Mouse (Mus musculus): Measurements from ENCODE around the gene Lifr. TPM values are rescaled to one million over a fixed set of nuclear protein-coding genes. Genes with fewer than 3 reads are reported as not detected.

Lifr gene
- total and polyA plus RNA-seq, 2 experiments from 2014 or later = 12.2 to 28.0 TPM

GRCm38 (mm10) chr15:7222809-7223208 lies 132.4 kb downstream of the Lifr start:
- DNase-seq (ENCODE audit: low spot score) (no peak), ATAC-seq (ENCODE audit: low FRiP score) (no peak)
- no peak overlapping the region for H3K4me2 ChIP-seq (ENCODE audit: low read depth, low read length, poor library complexity, severe bottlenecking)
- H3K9me3 ChIP-seq (ENCODE audit: low read length) = no peaks in the 10 kb centered on the region
- H3K27ac ChIP-seq (ENCODE audit: low read depth, low read length) = no peak overlapping the region
- H3K36me3 ChIP-seq (ENCODE audit: insufficient read depth, low read length) = no peaks in the 10 kb centered on the region; the same call in 1 of the 2 replicates
- H3K4me1 ChIP-seq (ENCODE audit: insufficient read depth, low read length) = no peaks in the 10 kb centered on the region
- H3K4me3 ChIP-seq (ENCODE audit: low read depth, low read length) = no peak overlapping the region
- no peak overlapping the region for H3K9ac ChIP-seq (replicated peaks; ENCODE audit: low read length, poor library complexity, severe bottlenecking)
- TF ChIP-seq CTCF (IDR thresholded peaks at IDR 0.05) = no peak
- no peaks in the 10 kb centered on the region for H3K27me3 ChIP-seq (ENCODE audit: insufficient read depth, low read length)
- 41% methylated on average over 11 of the region's 11 CpGs for WGBS

- Histone ChIP-seq H3K27me3 (ENCODE audit: insufficient read depth, low read length) (no peaks in the 10 kb centered on the region), H3K9me3 (ENCODE audit: low read length) (no peaks in the 10 kb centered on the region), H3K4me1 (ENCODE audit: insufficient read depth, low read length) (no peaks in the 10 kb centered on the region), H3K4me3 (ENCODE audit: low read depth, low read length) (no peak overlapping the region), H3K36me3 (ENCODE audit: insufficient read depth, low read length) (no peaks in the 10 kb centered on the region), H3K4me2 (ENCODE audit: low read depth, low read length, poor library complexity, severe bottlenecking) (no peak overlapping the region), H3K27ac (ENCODE audit: low read depth, low read length) (no peak overlapping the region), H3K9ac (replicated peaks; ENCODE audit: low read length, poor library complexity, severe bottlenecking) (no peak overlapping the region)
- 73% methylated on average over 11 of the region's 12 CpGs for WGBS
- ATAC-seq (ENCODE audit: low FRiP score) (no peak), DNase-seq (ENCODE audit: low spot score) (peak; percentile 61)
- TF ChIP-seq CTCF (IDR thresholded peaks at IDR 0.05) = no peak
Measured at GRCm38 (mm10) chr15:7224151-7224775, 133.8 kb downstream of the Lifr start.

- Histone ChIP-seq H3K27me3 (ENCODE audit: insufficient read depth, low read length) (no peaks in the 10 kb centered on the region), H3K4me3 (ENCODE audit: low read depth, low read length) (no peak overlapping the region), H3K27ac (ENCODE audit: low read depth, low read length) (no peak overlapping the region), H3K4me2 (ENCODE audit: low read depth, low read length, poor library complexity, severe bottlenecking) (no peak overlapping the region), H3K9ac (replicated peaks; ENCODE audit: low read length, poor library complexity, severe bottlenecking) (no peak overlapping the region), H3K9me3 (ENCODE audit: low read length) (no peaks in the 10 kb centered on the region), H3K36me3 (ENCODE audit: insufficient read depth, low read length) (no peaks in the 10 kb centered on the region), H3K4me1 (ENCODE audit: insufficient read depth, low read length) (no peaks in the 10 kb centered on the region)
- TF ChIP-seq CTCF (IDR thresholded peaks at IDR 0.05) = peak; percentile 100
- 3% methylated on average over 5 of the region's 5 CpGs for WGBS
- ATAC-seq (ENCODE audit: low FRiP score) (peak; percentile 84), DNase-seq (ENCODE audit: low spot score) (peak; percentile 91)
Measured at GRCm38 (mm10) chr15:7226225-7226624, 135.8 kb downstream of the Lifr start.

- no peak overlapping the region for H3K9ac ChIP-seq (replicated peaks; ENCODE audit: low read length, poor library complexity, severe bottlenecking)
- no peaks in the 10 kb centered on the region for H3K4me1 ChIP-seq (ENCODE audit: insufficient read depth, low read length)
- ATAC-seq (ENCODE audit: low FRiP score) (no peak), DNase-seq (ENCODE audit: low spot score) (no peak)
- H3K4me2 ChIP-seq (ENCODE audit: low read depth, low read length, poor library complexity, severe bottlenecking) = no peak overlapping the region
- no peak for TF ChIP-seq CTCF (IDR thresholded peaks at IDR 0.05)
- H3K27ac ChIP-seq (ENCODE audit: low read depth, low read length) = no peak overlapping the region
- H3K9me3 ChIP-seq (ENCODE audit: low read length) = no peaks in the 10 kb centered on the region
- H3K4me3 ChIP-seq (ENCODE audit: low read depth, low read length) = no peak overlapping the region
- no peaks in the 10 kb centered on the region for H3K36me3 ChIP-seq (ENCODE audit: insufficient read depth, low read length)
- 92% methylated on average over 13 of the region's 13 CpGs for WGBS
- no peaks in the 10 kb centered on the region for H3K27me3 ChIP-seq (ENCODE audit: insufficient read depth, low read length)
Measured at GRCm38 (mm10) chr15:7233393-7234090, 143.1 kb downstream of the Lifr start.

GRCm38 (mm10) chr15:7239904-7240303 lies 149.5 kb downstream of the Lifr start:
- H3K4me1 ChIP-seq (ENCODE audit: insufficient read depth, low read length) = no peaks in the 10 kb centered on the region
- no peak overlapping the region for H3K4me3 ChIP-seq (ENCODE audit: low read depth, low read length)
- H3K4me2 ChIP-seq (ENCODE audit: low read depth, low read length, poor library complexity, severe bottlenecking) = no peak overlapping the region
- no peak overlapping the region for H3K9ac ChIP-seq (replicated peaks; ENCODE audit: low read length, poor library complexity, severe bottlenecking)
- TF ChIP-seq CTCF (IDR thresholded peaks at IDR 0.05) = no peak
- H3K36me3 ChIP-seq (ENCODE audit: insufficient read depth, low read length) = no peaks in the 10 kb centered on the region
- H3K27me3 ChIP-seq (ENCODE audit: insufficient read depth, low read length) = no peaks in the 10 kb centered on the region
- no peaks in the 10 kb centered on the region for H3K9me3 ChIP-seq (ENCODE audit: low read length)
- no peak for ATAC-seq (ENCODE audit: low FRiP score)
- H3K27ac ChIP-seq (ENCODE audit: low read depth, low read length) = no peak overlapping the region
- 92% methylated on average over 11 of the region's 11 CpGs for WGBS
- no peak for DNase-seq (ENCODE audit: low spot score)

- Histone ChIP-seq H3K36me3 (ENCODE audit: insufficient read depth, low read length) (no peaks in the 10 kb centered on the region), H3K4me3 (ENCODE audit: low read depth, low read length) (no peak overlapping the region), H3K9ac (replicated peaks; ENCODE audit: low read length, poor library complexity, severe bottlenecking) (no peak overlapping the region), H3K9me3 (ENCODE audit: low read length) (no peaks in the 10 kb centered on the region), H3K4me2 (ENCODE audit: low read depth, low read length, poor library complexity, severe bottlenecking) (no peak overlapping the region), H3K27me3 (ENCODE audit: insufficient read depth, low read length) (no peaks in the 10 kb centered on the region), H3K27ac (ENCODE audit: low read depth, low read length) (no peak overlapping the region), H3K4me1 (ENCODE audit: insufficient read depth, low read length) (no peaks in the 10 kb centered on the region)
- WGBS = 55% methylated on average over 3 of the region's 3 CpGs
- no peak for TF ChIP-seq CTCF (IDR thresholded peaks at IDR 0.05)
- DNase-seq (ENCODE audit: low spot score) (no peak), ATAC-seq (ENCODE audit: low FRiP score) (peak; percentile 29; the same call in 1 of the 2 replicates)
Measured at GRCm38 (mm10) chr15:7240950-7241349, 150.5 kb downstream of the Lifr start.

Data from midbrain, postnatal 0 days (tissue).